Mouse (Mus musculus) embryonic facial prominence, embryonic 12.5 days (tissue): ENCODE measurements around the gene Prph. TPM values are rescaled to one million over a fixed set of nuclear protein-coding genes. Genes with fewer than 3 reads are reported as not detected.
"Not testable (repeated sequence)": the region's sequence is repeated elsewhere in the genome, so short reads cannot be mapped to it uniquely, and the experiment has no call there.

ENCODE experiments used
- ATAC-seq: fragments of 200-750 bp; cut with Nextera tagmentation; 2 replicates; pipeline ENCODE4 v1.8.0; 2017; ENCODE audit not compliant: insufficient number of reproducible peaks, insufficient read depth, low FRiP score, low TSS enrichment
- H3K27ac ChIP-seq: fragments of 300-500 bp; sonication (generic); 2 replicates; pipeline ENCODE4 v1.5.1; 2016; ENCODE audit warnings: mild to moderate bottlenecking
- H3K27me3 ChIP-seq: fragments of 300-500 bp; sonication (generic); 2 replicates; pipeline ENCODE4 v1.6.1; 2016; ENCODE audit warnings: mild to moderate bottlenecking, moderate library complexity
- H3K36me3 ChIP-seq: fragments of 300-500 bp; sonication (generic); 2 replicates; pipeline ENCODE4 v1.6.1; 2016; ENCODE audit warnings: mild to moderate bottlenecking
- H3K4me1 ChIP-seq: fragments of 300-500 bp; sonication (generic); 2 replicates; pipeline ENCODE4 v1.6.1; 2016
- H3K4me2 ChIP-seq: fragments of 300-500 bp; sonication (generic); replicated peaks from 2 replicates; pipeline ENCODE4 v1.6.1; 2016; ENCODE audit warnings: mild to moderate bottlenecking, moderate library complexity
- H3K4me3 ChIP-seq: fragments of 300-500 bp; sonication (generic); 2 replicates; pipeline ENCODE4 v1.5.1; 2016; ENCODE audit warnings: mild to moderate bottlenecking
- H3K9ac ChIP-seq: fragments of 300-500 bp; sonication (generic); 2 replicates; pipeline ENCODE4 v1.6.1; 2016; ENCODE audit warnings: mild to moderate bottlenecking, moderate library complexity
- H3K9me3 ChIP-seq: fragments of 300-500 bp; sonication (generic); 2 replicates; pipeline ENCODE4 v1.6.1; 2016; ENCODE audit warnings: mild to moderate bottlenecking, moderate library complexity
- WGBS: fragments of 180-500 bp; shearing (Covaris S2); methylation state at CpG from one replicate; pipeline ENCODE4 v1.1.7; 2016; 5-methylcytosine and 5-hydroxymethylcytosine counted together
- polyA plus RNA-seq: library from polyadenylated mRNA; unstranded; fragments of >200 nt; fragmentation: Nextera tagmentation; extraction: Ambion mirVana; gene quantifications from 2 replicates; pipeline ENCODE4 v1.2.1, GENCODE M21; 2016

Prph gene
- polyA plus RNA-seq, 1 experiment from 2014 or later, result 35.6 TPM

- Histone ChIP-seq H3K9me3 (no peaks in the 10 kb centered on the region), H3K4me3 (no peak overlapping the region), H3K27ac (no peak overlapping the region), H3K9ac (no peak overlapping the region), H3K36me3 (no peaks in the 10 kb centered on the region), H3K27me3 (peaks cover 28% of the 10 kb centered on the region), H3K4me1 (peaks cover 7% of the 10 kb centered on the region), H3K4me2 (no peak overlapping the region)
- WGBS, result 32% methylated on average over 13 of the region's 13 CpGs
- no peak for ATAC-seq
Observed at GRCm38 (mm10) chr15:99049473-99050253, 5.3 kb upstream of the Prph start.

- Histone ChIP-seq H3K4me2 (no peak overlapping the region), H3K9ac (no peak overlapping the region), H3K27me3 (peaks cover 65% of the 10 kb centered on the region), H3K36me3 (no peaks in the 10 kb centered on the region), H3K4me1 (peaks cover 21% of the 10 kb centered on the region), H3K27ac (no peak overlapping the region), H3K4me3 (no peak overlapping the region), H3K9me3 (no peaks in the 10 kb centered on the region)
- 12% methylated on average over 9 of the region's 9 CpGs for WGBS
- no peak for ATAC-seq
Observed at GRCm38 (mm10) chr15:99053373-99053772, 1.6 kb upstream of the Prph start.

GRCm38 (mm10) chr15:99055511-99055961 is 562 bp downstream of the Prph start:
- WGBS, result under 1% methylated on average over 37 of the region's 37 CpGs
- H3K9me3 ChIP-seq, result no peaks in the 10 kb centered on the region
- H3K36me3 ChIP-seq, result no peaks in the 10 kb centered on the region
- peaks cover 21% of the 10 kb centered on the region for H3K4me1 ChIP-seq
- peaks cover 77% of the 10 kb centered on the region for H3K27me3 ChIP-seq
- ATAC-seq, result no peak
- H3K4me3 ChIP-seq, result peak overlapping the region; percentile 38
- no peak overlapping the region for H3K27ac ChIP-seq
- peak overlapping the region; percentile 45 for H3K9ac ChIP-seq
- H3K4me2 ChIP-seq, result peak overlapping the region; percentile 65

GRCm38 (mm10) chr15:99056332-99056731 is 1.4 kb downstream of the Prph start:
- peak overlapping the region; percentile 65 for H3K4me2 ChIP-seq
- H3K36me3 ChIP-seq, result no peaks in the 10 kb centered on the region
- 6% methylated on average over 14 of the region's 14 CpGs for WGBS

GRCm38 (mm10) chr15:99065557-99066165 is 10.7 kb downstream of the Prph start:
- Histone ChIP-seq H3K4me1 (no peaks in the 10 kb centered on the region), H3K4me3 (no peak overlapping the region), H3K9ac (no peak overlapping the region), H3K36me3 (no peaks in the 10 kb centered on the region), H3K27me3 (peaks cover 5% of the 10 kb centered on the region; the same call in 1 of the 2 replicates), H3K27ac (no peak overlapping the region), H3K4me2 (no peak overlapping the region), H3K9me3 (no peaks in the 10 kb centered on the region)
- ATAC-seq, result no peak
- WGBS, result 71% methylated on average over 12 of the region's 12 CpGs

More at GRCm38 (mm10) chr15:99056332-99056731, 1.4 kb downstream of the Prph start:
- ATAC-seq, result no peak
- peak overlapping the region; percentile 38; the same call in 1 of the 2 replicates for H3K4me3 ChIP-seq
- H3K27me3 ChIP-seq, result peaks cover 76% of the 10 kb centered on the region
- no peak overlapping the region for H3K9ac ChIP-seq
- no peaks in the 10 kb centered on the region for H3K9me3 ChIP-seq
- H3K4me1 ChIP-seq, result peaks cover 21% of the 10 kb centered on the region
- H3K27ac ChIP-seq, result no peak overlapping the region

- peaks cover 5% of the 10 kb centered on the region for H3K36me3 ChIP-seq
- ATAC-seq, result no peak
- no peak overlapping the region for H3K9ac ChIP-seq
- no peak overlapping the region for H3K4me2 ChIP-seq
- H3K4me1 ChIP-seq, result peaks cover 14% of the 10 kb centered on the region
- no peaks in the 10 kb centered on the region for H3K27me3 ChIP-seq
- WGBS, result 90% methylated on average over 1 of the region's 1 CpGs
- no peak overlapping the region for H3K4me3 ChIP-seq
- H3K9me3 ChIP-seq, result no peaks in the 10 kb centered on the region
- H3K27ac ChIP-seq, result no peak overlapping the region
Observed at GRCm38 (mm10) chr15:99071988-99072387, 17.0 kb downstream of the Prph start.

GRCm38 (mm10) chr15:99074019-99074599 is 19.1 kb downstream of the Prph start, which contains the start of gene Troap:
TSS of gene Troap (plus strand) at chr15:99074575.
- ATAC-seq, result no peak; the same call in none of the 2 replicates
- H3K9me3 ChIP-seq, result no peaks in the 10 kb centered on the region
- H3K27ac ChIP-seq, result peak within 1 kb of the TSS; percentile 94
- peak within 1 kb of the TSS; percentile 59 for H3K4me3 ChIP-seq
- peaks cover 23% of the 10 kb centered on the region for H3K36me3 ChIP-seq
- H3K4me1 ChIP-seq, result peaks cover 28% of the 10 kb centered on the region
- peak within 1 kb of the TSS; percentile 73 for H3K4me2 ChIP-seq
- 18% methylated on average over 9 of the region's 9 CpGs for whole genome bisulfite sequencing
- no peaks in the 10 kb centered on the region for H3K27me3 ChIP-seq
- H3K9ac ChIP-seq, result peak within 1 kb of the TSS; percentile 70

GRCm38 (mm10) chr15:99074600-99075333 is 19.8 kb downstream of the Prph start:
- peak; percentile 95 for ATAC-seq
- H3K9ac ChIP-seq, result peak overlapping the region; percentile 70
- under 1% methylated on average over 44 of the region's 44 CpGs for WGBS
- H3K4me1 ChIP-seq, result peaks cover 28% of the 10 kb centered on the region
- no peaks in the 10 kb centered on the region for H3K27me3 ChIP-seq
- peak overlapping the region; percentile 59 for H3K4me3 ChIP-seq
- peak overlapping the region; percentile 94 for H3K27ac ChIP-seq
- peak overlapping the region; percentile 73 for H3K4me2 ChIP-seq
- peaks cover 23% of the 10 kb centered on the region for H3K36me3 ChIP-seq
- no peaks in the 10 kb centered on the region for H3K9me3 ChIP-seq

GRCm38 (mm10) chr15:99076011-99076410 is 21.0 kb downstream of the Prph start:
- peak overlapping the region; percentile 59; the same call in 1 of the 2 replicates for H3K4me3 ChIP-seq
- 95% methylated on average over 3 of the region's 3 CpGs for WGBS
- not testable (repeated sequence) for ATAC-seq

GRCm38 (mm10) chr15:99078181-99078910 is 23.4 kb downstream of the Prph start:
- H3K9ac ChIP-seq, result peak overlapping the region; percentile 8; the same call in 1 of the 2 replicates
- H3K4me1 ChIP-seq, result peaks cover 28% of the 10 kb centered on the region
- no peaks in the 10 kb centered on the region for H3K27me3 ChIP-seq
- no peak overlapping the region for H3K4me2 ChIP-seq
- no peak for ATAC-seq
- no peak overlapping the region for H3K4me3 ChIP-seq
- WGBS, result 46% methylated on average over 14 of the region's 15 CpGs
- H3K27ac ChIP-seq, result no peak overlapping the region
- no peaks in the 10 kb centered on the region for H3K9me3 ChIP-seq
- peaks cover 54% of the 10 kb centered on the region for H3K36me3 ChIP-seq

More at GRCm38 (mm10) chr15:99076011-99076410, 21.0 kb downstream of the Prph start:
- Histone ChIP-seq H3K36me3 (peaks cover 34% of the 10 kb centered on the region), H3K4me2 (peak overlapping the region; percentile 73), H3K9ac (0 out of 2 replicates have a peak overlapping the region, but pooled peaks have one; percentile 70), H3K4me1 (peaks cover 28% of the 10 kb centered on the region)
- not testable (repeated sequence) for H3K27me3 ChIP-seq, H3K9me3 ChIP-seq, H3K27ac ChIP-seq
